In genomic region chr11:55446579-55446978, GRCm38 (mm10) we compare ENCODE assay signal across 9 mouse cellular contexts. TPM values are rescaled to one million over a fixed set of nuclear protein-coding genes. Genes with fewer than 3 reads are reported as not detected.
DNase-seq lines count a peak whose midpoint lies in the region; ATAC-seq lines count a peak whose summit lies in the region.
"Had no signal": no experiment of that assay in that cellular context is flagged by ENCODE, and none has a peak within 500 bp of the region (broad histone marks: within the 10 kb centered on the region; RNA-seq: fewer than 3 reads in every experiment).

No protein-coding gene starts in this region.

- H3K4me3 ChIP-seq in hindbrain, embryonic 13.5 days, result no peak overlapping the region

- no peak overlapping the region for H3K9ac ChIP-seq in hindbrain, embryonic 13.5 days

- H3K4me2 ChIP-seq in hindbrain, embryonic 13.5 days, result no peak overlapping the region

- 31% methylated on average over 4 of the region's 4 CpGs for WGBS in hindbrain, embryonic 13.5 days

- no peaks in the 10 kb centered on the region for H3K4me1 ChIP-seq in hindbrain, embryonic 13.5 days (replicated peaks)

- H3K9me3 ChIP-seq in hindbrain, embryonic 13.5 days, result no peaks in the 10 kb centered on the region

- ATAC-seq in hindbrain, embryonic 13.5 days (ENCODE audit: low FRiP score), result peak; percentile 43; the same call in 1 of the 2 replicates

- peak; percentile 94 for DNase-seq in NIH3T3 (ENCODE audit: low read depth)
- peak; percentile 87 to 88 for DNase-seq in cerebellum, postnatal 25 days
- DNase-seq in frontal cortex, postnatal 25 days (ENCODE audit: low spot score in 2 of 2), result peak; percentile 62 to 83
- DNase-seq in layer of hippocampus, postnatal 14 days (ENCODE audit: low spot score in 2 of 2), result peak; percentile 83 to 91
- peak; percentile 91 for DNase-seq in lung, postnatal 10 days
- DNase-seq in retina, adult 2 months (ENCODE audit: low read depth, low spot score), result peak; percentile 63
- peak; percentile 71 to 88 for DNase-seq in urinary bladder, adult 18-20 months (ENCODE audit: low spot score in 2 of 2)

- H3K27ac ChIP-seq in hindbrain, embryonic 13.5 days, result peak overlapping the region; percentile 18; the same call in 1 of the 2 replicates
- H3K27ac ChIP-seq: macrophage had no signal

- H3K27me3 ChIP-seq in hindbrain, embryonic 13.5 days, result no peaks in the 10 kb centered on the region

- H3K36me3 ChIP-seq in hindbrain, embryonic 13.5 days, result peaks cover 34% of the 10 kb centered on the region

RNA-seq across cellular contexts. Expression of gene Atox1, which starts 14.5 kb away (rescaled TPM):
- 302 and 316 TPM in 2 replicates for polyA plus RNA-seq in hindbrain, embryonic 13.5 days (2015; fragmentation: Nextera tagmentation; extraction: Ambion mirVana)
- total RNA-seq in layer of hippocampus, postnatal 14 days (2021), result 100 to 1,000 TPM; 130 to 132 TPM

RNA-seq across cellular contexts. Expression of gene G3bp1, which starts 22.9 kb away (rescaled TPM):
- polyA plus RNA-seq in hindbrain, embryonic 13.5 days (2015; fragmentation: Nextera tagmentation; extraction: Ambion mirVana), result 126 and 127 TPM in 2 replicates
- 10 to 100 TPM; 38.1 to 40.3 TPM for total RNA-seq in layer of hippocampus, postnatal 14 days (2021)

RNA-seq across cellular contexts. Expression of gene Sparc, which starts 23.6 kb away (rescaled TPM):
- polyA plus RNA-seq in hindbrain, embryonic 13.5 days (2015; fragmentation: Nextera tagmentation; extraction: Ambion mirVana), result 579 and 581 TPM in 2 replicates
- 100 to 1,000 TPM; 522 to 533 TPM for total RNA-seq in layer of hippocampus, postnatal 14 days (2021)
